Mouse (Mus musculus) kidney, postnatal 4 days (tissue): ENCODE measurements around the gene Sec14l3.
"Not testable (repeated sequence)": the region's sequence is repeated elsewhere in the genome, so short reads cannot be mapped to it uniquely, and the experiment has no call there.

Experiments used
- DNase-seq, 2 experiments: peaks; one replicate each; pipeline ENCODE4 v3.0.0; 2021; ENCODE audit warnings: mixed read lengths in 2 of 2

Sec14l3 gene

DNA sequence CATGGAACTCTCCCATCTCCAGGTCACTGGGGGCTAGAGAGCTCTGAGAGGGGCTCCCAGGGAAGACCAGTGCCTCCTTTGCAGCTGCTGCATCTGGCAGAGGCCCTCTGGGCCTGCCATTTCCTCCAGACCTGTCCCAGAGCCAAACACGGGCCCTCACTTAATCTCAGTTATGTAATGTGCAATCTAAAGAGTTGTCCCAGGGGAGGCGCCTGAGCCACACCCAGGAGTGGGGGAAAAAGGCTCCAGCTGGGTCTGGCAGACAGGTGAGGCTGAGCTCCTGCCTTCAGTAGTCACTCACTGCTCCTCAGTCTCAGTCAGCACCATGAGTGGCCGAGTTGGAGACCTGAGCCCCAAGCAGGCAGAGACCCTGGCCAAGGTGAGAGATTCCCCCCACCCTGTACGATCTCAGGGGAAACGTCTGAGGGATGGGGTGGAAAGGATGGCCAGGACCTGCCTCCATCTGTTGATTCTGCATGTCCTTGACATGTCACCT, at the start of gene Sec14l3:
Gene Sec14l3, plus strand, starts transcription at position 215 of the 496 bp plus-strand sequence.
- no peak for DNase-seq

DNA sequence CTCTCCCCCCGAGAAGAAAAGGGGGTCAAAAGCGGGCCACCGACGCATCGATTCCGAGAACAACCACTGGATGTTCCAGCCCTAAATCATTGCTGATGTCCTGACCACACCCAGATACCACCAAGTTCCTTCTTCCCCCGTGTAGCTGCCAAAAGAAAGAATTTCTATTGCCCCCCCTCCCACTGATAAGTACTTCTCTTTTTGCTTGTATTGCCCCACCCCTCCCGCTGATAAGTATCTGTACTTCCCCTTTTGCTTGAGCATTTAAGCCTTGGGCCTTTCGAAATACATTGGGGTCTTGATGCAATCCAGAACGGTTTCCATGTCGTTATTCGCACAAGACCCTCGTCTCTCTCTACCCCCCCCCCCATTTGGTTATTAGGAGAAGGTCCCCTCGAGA, 48.8 kb upstream of the Sec14l3 start:
- not testable (repeated sequence) for DNase-seq

DNA sequence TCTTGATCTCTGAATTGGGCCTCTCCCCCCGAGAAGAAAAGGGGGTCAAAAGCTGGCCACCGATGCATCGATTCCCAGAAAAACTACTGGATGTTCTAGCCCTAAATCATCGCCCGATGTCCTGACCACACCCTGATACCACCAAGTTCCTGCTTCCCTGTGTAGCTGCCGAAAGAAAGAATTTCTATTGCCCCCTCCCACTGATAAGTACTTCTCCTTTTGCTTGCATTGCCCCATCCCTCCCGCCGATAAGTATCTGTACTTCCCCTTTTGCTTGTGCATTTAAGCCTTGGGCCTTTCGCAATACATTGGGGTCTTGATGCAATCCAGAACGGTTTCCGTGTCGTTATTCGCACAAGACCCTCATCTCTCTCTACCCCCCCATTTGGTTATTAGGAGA, 42.5 kb upstream of the Sec14l3 start:
- DNase-seq: not testable (repeated sequence)

- no peak for DNase-seq
Observed at GRCm38 (mm10) chr11:4023321-4023720, 41.3 kb upstream of the Sec14l3 start.

DNA sequence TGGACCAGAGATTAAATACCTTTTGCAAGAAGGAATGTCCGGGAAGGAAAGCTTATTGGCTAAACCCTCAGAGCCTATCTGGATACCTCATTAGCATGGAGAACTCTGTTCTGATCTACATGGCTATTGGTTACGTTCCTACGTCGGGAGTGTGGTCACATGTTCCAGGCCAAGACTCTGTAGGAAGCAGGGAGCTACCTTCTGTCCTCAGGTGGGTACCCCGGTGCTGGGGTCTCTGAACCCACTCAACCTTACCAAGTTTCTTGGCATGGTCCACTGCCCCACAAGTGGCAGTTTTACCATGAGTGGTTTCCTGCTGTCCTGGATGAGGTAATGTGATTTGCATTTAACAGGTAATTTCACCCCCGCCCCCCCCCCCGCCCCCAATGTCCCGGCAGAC, 37.6 kb upstream of the Sec14l3 start:
- no peak for DNase-seq

DNA sequence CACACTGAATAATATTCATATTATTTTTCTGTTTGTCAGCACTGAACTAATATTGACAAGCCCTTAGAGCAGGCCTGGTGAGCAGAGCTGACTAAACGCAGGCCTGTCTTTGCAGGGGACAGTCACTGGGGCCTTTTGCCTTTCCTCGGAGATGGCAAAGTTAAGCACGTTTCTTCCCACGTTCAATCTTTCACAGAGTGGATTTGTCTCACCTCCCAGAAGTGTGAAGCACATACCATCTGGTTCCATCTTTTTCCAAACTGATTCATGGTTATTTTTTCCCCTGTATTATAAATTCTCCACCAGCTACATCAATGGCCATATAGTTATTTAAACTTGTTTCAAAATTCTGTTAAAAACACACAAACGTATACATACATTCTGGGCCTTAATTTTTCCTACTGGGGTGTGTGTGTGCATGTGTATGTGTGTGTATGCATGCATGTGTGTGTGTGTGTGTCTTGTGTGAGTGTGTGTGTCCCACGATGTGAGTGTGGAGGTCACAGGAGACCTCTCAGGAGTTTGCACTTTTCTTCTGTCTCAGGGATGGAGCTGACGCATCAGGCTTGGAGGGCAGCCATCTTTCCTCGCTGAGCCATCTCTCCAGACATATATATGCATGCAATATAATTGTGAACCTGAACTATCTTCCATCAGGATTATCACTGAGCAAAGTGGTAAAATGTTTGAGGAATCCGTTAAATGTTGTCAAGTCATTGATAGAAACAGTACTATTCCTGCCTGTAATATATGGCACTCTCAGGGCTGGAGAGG, 36.9 kb upstream of the Sec14l3 start:
- DNase-seq: no peak

- no peak for DNase-seq
Observed at GRCm38 (mm10) chr11:4029343-4029742, 35.3 kb upstream of the Sec14l3 start.

GRCm38 (mm10) chr11:4031126-4031941, 33.3 kb upstream of the Sec14l3 start, which contains the start of gene Sec14l4:
Gene Sec14l4, plus strand, starts transcription at chr11:4031462.
- no peak for DNase-seq

- DNase-seq: peak in 1 of 2 experiments; percentile 13
Observed at GRCm38 (mm10) chr11:4031961-4032360, 32.7 kb upstream of the Sec14l3 start.

DNA sequence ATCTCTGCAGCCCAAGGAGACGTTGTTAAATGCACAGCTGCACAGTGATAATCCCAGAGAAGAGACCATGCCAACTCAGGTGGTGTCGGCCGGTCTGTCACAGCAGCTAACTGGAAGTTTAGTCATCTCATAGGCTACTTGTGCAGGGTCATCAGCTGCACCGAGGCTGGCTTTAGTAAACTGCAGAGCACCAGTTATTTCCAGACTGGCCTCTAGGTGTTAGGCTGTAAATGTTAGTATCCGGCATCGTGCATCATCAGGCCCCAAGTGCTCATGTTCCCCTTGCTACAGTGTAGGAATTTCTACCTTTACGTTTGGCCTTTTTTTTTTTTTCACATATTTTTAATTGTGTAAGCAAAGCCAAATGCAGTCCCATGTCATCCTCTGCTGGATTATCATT, 31.2 kb upstream of the Sec14l3 start:
- no peak for DNase-seq

DNA sequence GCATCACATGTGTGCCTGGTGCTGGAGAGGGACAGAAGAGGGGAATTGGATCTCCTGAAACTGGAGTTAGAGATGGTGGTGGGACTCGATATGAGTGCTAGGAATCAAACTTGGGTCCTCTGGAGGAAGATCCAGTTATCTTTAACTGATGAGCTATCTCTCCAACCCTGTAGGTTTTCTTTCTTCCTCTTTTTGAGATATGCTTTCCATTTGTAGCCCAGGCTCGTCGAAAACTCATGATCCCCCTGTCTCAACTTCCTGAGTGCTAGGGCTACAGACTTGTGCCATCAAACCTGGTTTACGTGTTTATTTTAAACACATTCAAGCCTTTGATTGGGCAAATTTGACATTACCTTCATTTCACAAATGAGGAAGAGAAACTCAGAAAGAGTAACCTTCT, 30.5 kb upstream of the Sec14l3 start:
- no peak for DNase-seq

DNA sequence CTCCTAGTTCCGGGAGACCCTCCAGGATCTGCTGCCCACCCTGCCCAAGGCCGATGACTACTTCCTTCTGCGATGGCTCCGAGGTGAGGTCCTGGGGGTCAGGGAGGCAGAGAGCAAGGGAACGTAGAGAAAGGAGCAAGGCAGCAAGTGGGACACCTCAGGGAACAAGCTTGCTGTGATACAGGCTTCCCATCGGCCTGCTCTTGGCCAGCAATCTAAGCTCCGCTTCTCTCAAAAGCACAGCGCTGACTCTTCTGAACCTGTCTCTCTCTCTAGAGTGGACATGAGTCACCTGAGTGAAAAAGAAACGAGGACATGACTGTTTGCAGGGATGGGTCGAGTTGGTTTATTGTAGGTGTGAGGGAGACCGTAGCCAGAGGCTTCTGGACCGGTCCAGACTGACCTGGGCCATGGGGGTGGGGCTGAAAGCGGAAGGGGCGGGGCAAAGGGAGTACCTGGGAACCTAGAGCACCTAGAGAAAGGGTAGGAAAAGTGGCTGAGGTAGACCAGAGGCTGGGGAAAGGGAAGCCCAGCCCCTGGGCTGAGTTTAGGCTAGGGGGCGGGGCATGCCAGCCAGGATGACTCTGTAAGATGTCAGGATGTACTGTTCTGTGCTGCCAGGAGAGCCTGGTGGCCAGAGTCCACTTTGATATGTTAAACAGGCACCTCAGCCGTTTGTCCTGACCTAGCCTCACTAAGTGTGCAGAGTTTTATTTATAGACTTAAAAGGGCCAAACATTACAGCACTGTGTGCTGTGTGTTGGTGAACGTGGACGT, 29.3 kb upstream of the Sec14l3 start:
- peak in 1 of 2 experiments; percentile 4 for DNase-seq

GRCm38 (mm10) chr11:4035916-4036315, 28.7 kb upstream of the Sec14l3 start:
- DNase-seq: no peak

GRCm38 (mm10) chr11:4036365-4037084, 28.1 kb upstream of the Sec14l3 start:
- DNase-seq: no peak

DNA sequence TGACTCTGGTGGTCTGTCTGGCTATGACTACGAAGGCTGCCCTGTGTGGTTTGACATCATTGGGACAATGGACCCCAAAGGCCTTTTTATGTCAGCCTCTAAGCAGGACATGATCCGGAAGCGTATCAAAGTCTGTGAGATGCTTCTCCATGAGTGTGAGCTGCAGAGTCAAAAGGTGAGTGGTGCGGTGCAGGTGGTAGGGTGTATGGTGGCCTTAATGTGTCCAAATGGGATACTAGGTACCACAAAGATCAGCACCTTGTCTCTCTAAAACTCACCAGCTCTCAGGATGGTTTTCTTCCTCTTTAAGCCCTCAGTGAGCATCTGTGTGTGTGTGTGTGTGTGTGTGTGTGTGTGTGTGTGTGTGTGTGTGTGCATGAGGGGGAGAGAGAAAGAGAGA, 24.7 kb upstream of the Sec14l3 start:
- no peak for DNase-seq

DNA sequence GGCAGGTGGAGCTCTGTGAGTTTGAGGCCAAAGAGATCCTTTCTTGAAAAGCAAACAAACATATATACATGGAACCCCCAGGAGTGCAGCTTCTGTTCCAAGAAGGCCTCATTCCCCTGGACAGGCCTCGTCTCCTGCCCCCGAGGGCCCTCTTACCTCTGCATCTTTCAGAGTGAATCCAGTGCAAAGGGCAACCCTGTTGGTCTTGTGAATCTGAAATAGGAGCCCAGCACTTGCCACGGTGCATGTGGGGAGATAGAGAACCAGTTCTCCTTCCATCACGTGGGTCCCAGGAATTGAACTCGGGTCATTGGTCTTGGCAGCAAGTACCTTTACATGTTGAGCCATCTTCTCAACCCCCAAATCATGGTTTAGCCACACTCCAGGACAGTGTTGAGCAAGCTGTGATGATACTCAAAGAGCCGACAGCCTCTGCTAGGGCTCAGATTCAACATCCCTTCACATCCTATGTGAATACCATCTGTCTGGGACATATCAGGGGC, 23.5 kb upstream of the Sec14l3 start:
- DNase-seq: no peak

DNA sequence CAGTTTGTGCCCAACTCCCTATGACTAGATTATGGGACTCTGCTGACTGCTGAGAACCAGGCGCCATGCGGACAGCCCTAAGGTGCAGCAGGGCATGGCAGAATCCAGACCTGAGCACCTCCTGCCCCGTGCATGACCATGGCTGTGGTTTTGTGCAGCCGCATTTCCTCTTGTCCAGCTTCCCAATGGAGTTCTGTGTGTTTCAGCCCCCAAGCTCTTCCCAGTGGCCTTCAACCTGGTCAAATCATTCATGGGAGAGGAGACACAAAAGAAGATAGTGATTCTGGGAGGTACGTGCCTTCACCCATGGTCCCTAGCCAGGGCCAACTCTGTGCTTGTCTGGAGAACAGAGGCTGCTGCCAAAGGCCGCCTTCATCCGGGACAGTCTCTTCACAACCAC, 21.6 kb upstream of the Sec14l3 start:
- DNase-seq: no peak

GRCm38 (mm10) chr11:4046526-4046925, 18.1 kb upstream of the Sec14l3 start:
- peak; percentile 53 to 67 for DNase-seq

- no peak for DNase-seq
Observed at GRCm38 (mm10) chr11:4047766-4048165, 16.9 kb upstream of the Sec14l3 start.

DNA sequence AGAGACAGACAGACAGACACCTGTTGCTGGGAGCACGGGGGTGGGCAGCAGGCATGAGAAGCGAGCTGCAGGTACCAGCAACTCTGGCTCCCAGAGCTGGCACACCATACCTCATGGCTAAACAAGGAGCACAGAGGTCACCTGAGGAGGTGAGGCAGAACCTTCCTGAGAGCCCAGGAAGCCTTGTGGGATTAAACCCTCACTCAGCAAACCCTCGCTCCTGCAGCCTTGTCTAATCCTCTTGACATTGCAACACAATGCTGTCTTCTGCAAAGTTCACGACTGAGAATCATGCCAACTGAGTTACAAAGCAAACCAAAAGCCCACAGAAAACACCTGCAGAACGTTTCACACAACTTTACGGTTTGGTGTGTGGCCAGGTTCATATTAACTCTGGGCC, 16.2 kb upstream of the Sec14l3 start:
- no peak for DNase-seq

- peak; percentile 81 to 84 for DNase-seq
Observed at GRCm38 (mm10) chr11:4053586-4053985, 11.1 kb upstream of the Sec14l3 start.
